Mouse (Mus musculus): ENCODE data around the gene Elovl3. TPM values are rescaled to one million over a fixed set of nuclear protein-coding genes. Genes with fewer than 3 reads are reported as not detected.
"Not testable (repeated sequence)": the region's sequence is repeated elsewhere in the genome, so short reads cannot be mapped to it uniquely, and the experiment has no call there.

Elovl3 gene
- polyA plus RNA-seq, 1 experiment from 2014 or later = 0.93 TPM

DNA sequence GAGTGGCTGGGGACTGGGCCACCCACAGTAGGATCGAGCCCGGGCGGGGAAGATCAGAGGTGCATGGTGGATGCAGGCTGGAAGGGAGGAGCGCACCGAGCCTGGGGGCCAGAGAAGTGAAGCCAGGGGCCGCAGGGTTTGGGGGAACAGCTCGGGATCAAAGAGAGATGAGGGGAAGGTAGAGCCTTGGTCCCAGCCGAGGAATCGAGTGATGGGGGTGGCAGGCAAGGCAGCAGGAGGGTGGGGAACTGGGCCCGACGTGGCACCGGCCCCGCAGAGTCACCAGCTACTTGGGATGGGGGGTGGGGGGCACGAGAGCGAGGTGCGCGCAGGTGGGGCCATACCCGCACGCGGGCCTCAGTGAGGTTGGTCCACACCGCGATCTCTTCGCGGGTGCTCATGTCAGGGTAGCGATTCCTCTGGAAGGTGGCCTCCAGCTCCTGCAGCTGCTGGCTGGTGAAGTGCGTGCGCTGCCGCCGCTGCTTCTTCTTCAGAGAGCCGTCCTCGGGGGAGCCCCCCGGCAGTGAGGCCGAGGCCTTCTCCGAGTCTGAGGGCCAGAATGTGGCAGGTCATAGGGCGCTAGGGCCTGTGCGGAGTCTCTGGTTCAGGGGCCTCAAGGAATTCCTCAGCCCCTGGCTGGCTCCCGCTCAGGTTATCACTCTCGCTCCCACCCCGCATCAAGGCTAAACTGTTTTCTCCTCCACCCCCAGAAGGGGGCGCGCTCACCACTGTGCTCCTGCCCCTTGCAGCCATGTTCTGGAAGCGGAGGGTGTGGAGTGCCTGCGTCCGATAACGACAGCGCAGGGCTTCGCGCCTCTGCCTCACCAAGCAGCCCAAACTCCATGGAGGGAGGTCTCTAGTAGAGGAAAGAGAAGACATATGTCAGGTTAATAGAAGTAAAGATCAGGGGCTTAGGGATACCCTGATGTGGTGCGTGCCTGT lies 5.2 kb downstream of the Elovl3 start:
- Histone ChIP-seq H3K36me3 (no peaks in the 10 kb centered on the region), H3K27ac (no peak overlapping the region), H3K9me3 (no peaks in the 10 kb centered on the region), H3K4me2 (replicated peaks) (peak overlapping the region; percentile 98), H3K4me1 (peaks cover 24% of the 10 kb centered on the region), H3K27me3 (peaks cover 85% of the 10 kb centered on the region), H3K4me3 (peak overlapping the region; percentile 56), H3K9ac (peak overlapping the region; percentile 45)
- WGBS = 2% methylated on average over 49 of the region's 49 CpGs
- ATAC-seq (ENCODE audit: insufficient number of reproducible peaks, insufficient read depth, low FRiP score, low TSS enrichment) = no peak

DNA sequence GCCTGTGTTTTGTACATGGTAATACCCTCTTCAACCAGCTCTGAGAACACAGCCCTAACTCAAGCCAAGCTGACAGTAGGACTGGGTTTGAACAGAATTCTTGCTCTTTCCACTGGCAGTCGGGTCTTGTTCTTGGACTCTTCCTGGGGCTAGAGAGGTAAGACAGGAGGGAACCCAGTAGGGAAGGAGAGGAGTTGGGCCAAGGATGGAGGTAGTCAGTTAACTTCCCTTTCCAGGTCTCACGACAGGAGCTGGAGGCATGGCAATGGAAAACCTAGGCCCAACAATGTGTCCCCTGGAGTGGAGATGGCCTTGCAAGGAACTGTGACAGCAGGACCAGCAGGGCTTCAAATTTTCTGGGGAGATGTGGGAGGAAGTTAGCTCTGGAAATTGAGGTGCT lies 8.6 kb downstream of the Elovl3 start:
- WGBS = 59% methylated on average over 2 of the region's 2 CpGs
- H3K9ac ChIP-seq = no peak overlapping the region
- no peaks in the 10 kb centered on the region for H3K9me3 ChIP-seq

GRCm38 (mm10) chr19:46141091-46141490 lies 9.4 kb downstream of the Elovl3 start:
- Histone ChIP-seq H3K9me3 (no peaks in the 10 kb centered on the region), H3K36me3 (no peaks in the 10 kb centered on the region), H3K4me1 (peaks cover 20% of the 10 kb centered on the region), H3K27ac (no peak overlapping the region), H3K4me2 (replicated peaks) (no peak overlapping the region), H3K27me3 (peaks cover 83% of the 10 kb centered on the region), H3K4me3 (no peak overlapping the region), H3K9ac (peak overlapping the region; percentile 12; the same call in 1 of the 2 replicates)
- peak; percentile 50 for ATAC-seq (ENCODE audit: insufficient number of reproducible peaks, insufficient read depth, low FRiP score, low TSS enrichment)
- 10% methylated on average over 6 of the region's 6 CpGs for WGBS

More for the DNA sequence above, 8.6 kb downstream of the Elovl3 start:
- Histone ChIP-seq H3K27ac (no peak overlapping the region), H3K27me3 (peaks cover 85% of the 10 kb centered on the region), H3K4me2 (replicated peaks) (no peak overlapping the region), H3K4me3 (no peak overlapping the region), H3K36me3 (no peaks in the 10 kb centered on the region), H3K4me1 (peaks cover 24% of the 10 kb centered on the region)
- no peak for ATAC-seq (ENCODE audit: insufficient number of reproducible peaks, insufficient read depth, low FRiP score, low TSS enrichment)

- WGBS = under 1% methylated on average over 47 of the region's 47 CpGs
- ATAC-seq (ENCODE audit: insufficient number of reproducible peaks, insufficient read depth, low FRiP score, low TSS enrichment) = no peak; the same call in 1 of the 2 replicates
Measured at GRCm38 (mm10) chr19:46147511-46148371, 16.0 kb downstream of the Elovl3 start, which contains the start of gene Pitx3. TSS of gene Pitx3 (minus strand) at chr19:46148326.

GRCm38 (mm10) chr19:46148372-46148760 lies 16.7 kb downstream of the Elovl3 start:
- peak overlapping the region; percentile 52 for H3K4me3 ChIP-seq
- H3K27me3 ChIP-seq = peaks cover 71% of the 10 kb centered on the region
- 1% methylated on average over 27 of the region's 27 CpGs for WGBS
- peaks cover 26% of the 10 kb centered on the region for H3K4me1 ChIP-seq
- peak; percentile 69 for ATAC-seq (ENCODE audit: insufficient number of reproducible peaks, insufficient read depth, low FRiP score, low TSS enrichment)
- H3K9ac ChIP-seq = peak overlapping the region; percentile 38
- peak overlapping the region; percentile 94 for H3K4me2 ChIP-seq (replicated peaks)
- H3K9me3 ChIP-seq = no peaks in the 10 kb centered on the region
- H3K36me3 ChIP-seq = no peaks in the 10 kb centered on the region
- H3K27ac ChIP-seq = no peak overlapping the region

More at GRCm38 (mm10) chr19:46147511-46148371, 16.0 kb downstream of the Elovl3 start, which contains the start of gene Pitx3:
- Histone ChIP-seq H3K9ac (peak within 1 kb of the TSS; percentile 38), H3K4me2 (replicated peaks) (peak within 1 kb of the TSS; percentile 94), H3K27me3 (peaks cover 76% of the 10 kb centered on the region), H3K9me3 (no peaks in the 10 kb centered on the region), H3K27ac (no peak within 1 kb of the TSS), H3K4me1 (peaks cover 21% of the 10 kb centered on the region), H3K4me3 (peak within 1 kb of the TSS; percentile 52), H3K36me3 (no peaks in the 10 kb centered on the region)

DNA sequence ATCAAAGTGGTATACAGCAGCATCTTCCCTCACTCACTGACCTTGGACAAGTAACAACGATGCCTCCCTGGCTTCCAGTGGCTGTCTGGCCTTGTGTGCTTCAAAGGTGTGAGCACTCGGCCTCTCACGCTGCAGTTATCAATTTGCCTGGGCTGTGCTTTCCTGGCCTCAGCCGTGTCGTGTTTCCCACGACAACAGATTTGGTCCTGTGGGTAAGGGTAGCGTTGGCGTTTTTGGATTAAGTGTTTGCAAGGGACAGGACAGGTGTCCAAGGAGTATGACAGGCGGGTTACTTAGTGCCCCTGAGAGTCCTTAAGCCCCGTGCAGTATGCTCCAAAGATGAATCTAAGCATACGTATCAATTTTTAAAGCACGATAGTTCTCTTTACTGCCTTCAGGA lies 17.4 kb downstream of the Elovl3 start:
- 21% methylated on average over 12 of the region's 12 CpGs for WGBS
- Histone ChIP-seq H3K9ac (no peak overlapping the region), H3K4me3 (peak overlapping the region; percentile 52), H3K4me1 (peaks cover 33% of the 10 kb centered on the region), H3K27ac (no peak overlapping the region), H3K36me3 (no peaks in the 10 kb centered on the region), H3K4me2 (replicated peaks) (peak overlapping the region; percentile 94), H3K9me3 (no peaks in the 10 kb centered on the region), H3K27me3 (peaks cover 64% of the 10 kb centered on the region)
- no peak for ATAC-seq (ENCODE audit: insufficient number of reproducible peaks, insufficient read depth, low FRiP score, low TSS enrichment)

DNA sequence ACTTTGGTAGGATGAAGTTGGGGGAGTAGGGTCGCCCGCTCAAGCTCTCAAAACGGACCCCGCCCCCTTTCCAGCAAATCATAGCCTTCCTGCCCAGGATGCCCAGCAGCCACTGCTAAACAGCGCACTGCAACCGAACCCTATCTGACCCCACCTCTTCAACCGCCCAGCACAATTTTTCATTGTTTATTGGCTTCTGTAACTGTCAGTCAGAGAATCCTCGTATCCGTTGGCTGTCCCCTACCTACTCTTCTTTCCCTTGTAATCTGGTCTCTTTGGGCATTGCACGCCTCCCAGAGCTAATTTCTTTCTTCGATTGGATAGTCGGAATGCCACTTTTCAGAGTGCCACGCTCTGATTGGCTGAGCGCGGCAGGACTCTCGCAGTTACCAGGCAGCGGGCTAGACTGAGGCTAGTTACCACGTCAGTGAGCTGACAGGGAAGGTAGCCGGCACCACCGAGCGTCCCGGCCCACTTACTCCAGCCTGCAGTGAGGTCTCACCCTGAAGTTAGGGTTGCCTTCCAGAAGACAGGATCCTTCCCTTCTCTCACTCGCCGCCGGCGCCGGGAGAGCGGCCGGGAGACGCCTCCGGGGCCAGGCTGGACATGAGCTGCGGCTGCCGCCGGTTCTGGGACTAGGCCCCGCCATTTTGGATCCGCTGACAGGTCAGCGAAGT lies 20.6 kb downstream of the Elovl3 start, which contains the start of gene Gbf1:
Gene Gbf1, plus strand, starts transcription at position 383 of the 677 bp plus-strand sequence.
- whole genome bisulfite sequencing = under 1% methylated on average over 37 of the region's 37 CpGs
- H3K27me3 ChIP-seq = peaks cover 34% of the 10 kb centered on the region
- peak within 1 kb of the TSS; percentile 89 for H3K4me2 ChIP-seq (replicated peaks)
- H3K27ac ChIP-seq = 0 out of 2 replicates have a peak within 1 kb of the TSS, but pooled peaks have one; percentile 37
- peak within 1 kb of the TSS; percentile 70 for H3K9ac ChIP-seq
- no peaks in the 10 kb centered on the region for H3K36me3 ChIP-seq
- peak; percentile 98 for ATAC-seq (ENCODE audit: insufficient number of reproducible peaks, insufficient read depth, low FRiP score, low TSS enrichment)
- H3K4me3 ChIP-seq = peak within 1 kb of the TSS; percentile 76
- peaks cover 32% of the 10 kb centered on the region for H3K4me1 ChIP-seq
- H3K9me3 ChIP-seq = no peaks in the 10 kb centered on the region

DNA sequence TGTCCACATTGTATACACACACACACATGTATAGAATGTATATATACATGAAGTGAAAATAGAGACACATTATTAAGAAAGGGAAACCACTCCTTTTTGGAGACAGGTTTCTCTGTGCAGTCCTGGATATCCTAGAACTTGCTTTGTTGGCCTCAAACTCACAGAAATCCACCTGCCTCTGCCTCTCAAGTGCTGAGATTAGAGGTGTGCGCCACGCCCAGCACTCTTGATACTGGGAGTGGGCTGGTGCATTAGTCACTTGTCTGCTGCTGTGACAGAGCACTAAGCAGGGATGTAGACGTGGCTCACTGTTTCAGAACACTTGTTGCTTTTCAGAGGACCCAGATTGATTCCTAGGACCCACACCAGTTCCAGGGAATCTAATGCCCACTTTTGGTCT lies 34.3 kb downstream of the Elovl3 start:
- no peaks in the 10 kb centered on the region for H3K9me3 ChIP-seq
- no peak overlapping the region for H3K27ac ChIP-seq
- ATAC-seq (ENCODE audit: insufficient number of reproducible peaks, insufficient read depth, low FRiP score, low TSS enrichment) = no peak
- H3K4me1 ChIP-seq = no peaks in the 10 kb centered on the region
- WGBS = 91% methylated on average over 3 of the region's 3 CpGs
- H3K9ac ChIP-seq = no peak overlapping the region
- peaks cover 22% of the 10 kb centered on the region for H3K36me3 ChIP-seq
- H3K27me3 ChIP-seq = no peaks in the 10 kb centered on the region
- no peak overlapping the region for H3K4me2 ChIP-seq (replicated peaks)
- H3K4me3 ChIP-seq = no peak overlapping the region

DNA sequence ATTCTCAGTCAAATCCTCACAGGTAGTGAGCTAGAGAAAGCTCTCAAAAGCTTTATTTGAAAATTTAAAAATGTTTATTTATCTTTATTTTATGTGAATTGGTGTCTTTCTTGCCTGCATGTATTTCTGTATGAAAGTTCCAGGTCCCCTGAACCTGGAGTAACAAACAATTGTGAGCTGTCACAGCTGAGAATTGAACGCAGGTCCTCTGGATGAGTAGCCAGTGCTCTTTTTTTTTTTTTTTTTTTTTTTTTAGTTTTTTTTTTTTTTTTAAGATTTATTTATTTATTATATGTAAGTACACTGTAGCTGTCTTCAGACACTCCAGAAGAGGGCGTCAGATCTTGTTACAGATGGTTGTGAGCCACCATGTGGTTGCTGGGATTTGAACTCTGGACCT lies 35.5 kb downstream of the Elovl3 start:
- WGBS = 94% methylated on average over 1 of the region's 2 CpGs
- H3K27ac ChIP-seq; ATAC-seq (ENCODE audit: insufficient number of reproducible peaks, insufficient read depth, low FRiP score, low TSS enrichment); H3K9me3 ChIP-seq; H3K4me3 ChIP-seq; H3K4me2 ChIP-seq (replicated peaks); H3K9ac ChIP-seq; H3K4me1 ChIP-seq; H3K27me3 ChIP-seq: not testable (repeated sequence)
- H3K36me3 ChIP-seq = peaks cover 32% of the 10 kb centered on the region

DNA sequence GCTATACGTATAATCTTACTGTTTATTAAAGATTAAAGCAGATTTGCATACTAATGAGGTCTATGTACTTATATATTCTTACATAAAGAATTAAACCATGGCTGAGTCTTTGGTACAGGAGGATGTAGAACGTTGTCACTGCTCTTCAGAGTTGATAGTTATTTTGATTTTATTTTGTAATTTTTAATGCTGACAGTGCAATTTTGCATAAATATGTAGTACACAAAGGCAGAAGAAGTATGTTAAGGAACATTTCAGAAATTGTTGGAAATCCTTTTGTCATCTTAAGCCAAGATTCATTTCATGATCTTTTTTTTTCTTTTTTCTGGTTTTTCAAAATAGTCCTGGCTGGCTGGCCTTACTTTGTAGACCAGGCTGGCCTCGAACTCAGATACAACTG lies 37.7 kb downstream of the Elovl3 start:
- Histone ChIP-seq H3K4me1 (no peaks in the 10 kb centered on the region), H3K27me3 (no peaks in the 10 kb centered on the region), H3K9me3 (no peaks in the 10 kb centered on the region), H3K9ac (no peak overlapping the region), H3K27ac (no peak overlapping the region), H3K4me2 (replicated peaks) (no peak overlapping the region), H3K36me3 (peaks cover 22% of the 10 kb centered on the region), H3K4me3 (no peak overlapping the region)
- 87% methylated on average over 3 of the region's 3 CpGs for whole genome bisulfite sequencing
- ATAC-seq (ENCODE audit: insufficient number of reproducible peaks, insufficient read depth, low FRiP score, low TSS enrichment) = no peak

- 49% methylated on average over 1 of the region's 1 CpGs for WGBS
- Histone ChIP-seq H3K4me3 (no peak overlapping the region), H3K27me3 (no peaks in the 10 kb centered on the region), H3K4me1 (no peaks in the 10 kb centered on the region), H3K36me3 (peaks cover 18% of the 10 kb centered on the region), H3K9ac (no peak overlapping the region), H3K27ac (no peak overlapping the region), H3K9me3 (no peaks in the 10 kb centered on the region), H3K4me2 (replicated peaks) (no peak overlapping the region)
- ATAC-seq (ENCODE audit: insufficient number of reproducible peaks, insufficient read depth, low FRiP score, low TSS enrichment) = no peak
Measured at GRCm38 (mm10) chr19:46169913-46170312, 38.2 kb downstream of the Elovl3 start.
